Mouse (Mus musculus): ENCODE measurements around the gene Hnrnpul2. TPM values are rescaled to one million over a fixed set of nuclear protein-coding genes. Genes with fewer than 3 reads are reported as not detected.
"Not testable (repeated sequence)": the region's sequence is repeated elsewhere in the genome, so short reads cannot be mapped to it uniquely, and the experiment has no call there.

Hnrnpul2 gene
- total RNA-seq, 2 experiments from 2014 or later = 35.4 to 37.3 TPM

DNA sequence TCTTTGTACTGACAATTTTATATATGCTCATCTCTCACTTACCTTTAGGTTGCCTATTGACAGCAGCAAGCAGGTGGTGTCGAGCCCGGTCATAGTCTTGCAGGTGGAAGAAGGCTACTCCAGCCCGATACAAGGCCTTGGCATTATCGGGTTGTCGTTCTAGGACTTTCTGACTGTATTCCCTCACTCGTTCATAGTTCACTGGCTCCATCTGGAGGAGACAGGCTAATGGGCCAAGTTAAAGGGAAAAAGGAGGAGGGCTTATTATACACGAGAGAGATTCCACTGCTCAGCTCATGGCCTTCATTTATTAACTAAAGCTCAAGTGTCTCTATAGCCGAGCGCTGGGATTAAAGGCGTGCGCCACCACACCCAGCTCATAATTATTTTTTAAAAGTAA lies 4.0 kb upstream of the Hnrnpul2 start:
- DNase-seq = no peak
- intact Hi-C loops (cut with DNase I; ENCODE audit: low total_unique reads) = no loop called here

GRCm38 (mm10) chr19:8817001-8817400 lies 2.8 kb upstream of the Hnrnpul2 start:
- intact Hi-C loops (cut with DNase I; ENCODE audit: low total_unique reads) = no loop called here
- DNase-seq = no peak

DNA sequence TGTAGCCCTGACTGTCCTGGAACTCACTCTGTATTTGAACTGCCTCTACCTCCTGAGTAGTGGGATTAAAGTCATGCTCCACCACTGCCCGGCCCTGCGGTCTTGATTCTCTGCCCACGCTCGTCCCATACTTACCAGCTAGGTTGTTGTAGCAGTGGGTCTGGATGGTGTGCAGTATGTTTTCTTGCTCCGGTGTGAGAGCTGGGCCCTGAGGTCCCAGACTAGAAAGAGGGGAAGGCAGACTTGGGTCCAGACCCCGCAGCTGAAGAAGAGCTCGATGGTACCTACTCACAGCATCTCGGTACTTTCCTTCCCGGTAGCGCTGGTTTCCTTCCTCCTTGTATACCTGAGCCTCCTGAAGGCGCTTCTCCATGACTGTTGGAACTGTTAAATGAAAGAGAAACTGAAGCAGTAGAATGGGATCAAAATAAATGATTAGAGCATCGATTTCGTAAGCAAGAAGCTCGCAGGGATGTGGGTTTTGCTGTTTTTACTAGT lies 1.5 kb upstream of the Hnrnpul2 start:
- intact Hi-C loops (cut with DNase I; ENCODE audit: low total_unique reads) = no loop called here
- no peak for DNase-seq

- intact Hi-C loops (cut with DNase I; ENCODE audit: low total_unique reads) = no loop called here
- DNase-seq = peak; percentile 97
Observed at GRCm38 (mm10) chr19:8818801-8819595, 812 bp upstream of the Hnrnpul2 start, which contains the start of gene Ttc9c. TSS of gene Ttc9c (minus strand) at chr19:8819333.

DNA sequence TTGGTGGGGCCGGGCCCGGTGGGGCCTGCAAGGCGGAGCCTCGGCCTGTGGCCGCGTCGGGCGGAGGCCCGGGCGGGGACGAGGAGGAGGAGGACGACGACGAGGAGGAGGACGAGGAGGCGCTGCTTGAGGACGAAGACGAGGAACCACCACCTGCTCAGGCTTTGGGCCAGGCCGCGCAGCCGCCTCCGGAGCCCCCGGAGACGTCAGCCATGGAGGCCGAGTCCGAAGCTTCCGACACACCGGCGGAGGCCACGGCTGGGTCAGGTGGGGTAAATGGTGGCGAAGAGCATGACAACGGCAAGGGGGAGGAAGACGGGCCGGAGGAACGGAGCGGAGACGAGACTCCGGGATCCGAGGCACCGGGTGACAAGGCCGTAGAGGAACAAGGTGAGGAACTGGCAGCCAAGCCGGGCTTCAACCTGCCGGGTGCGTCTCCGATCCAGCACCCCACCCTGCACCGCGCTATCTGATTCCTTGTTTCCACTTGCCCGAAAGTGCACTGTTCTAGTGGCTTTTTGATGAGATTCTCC lies 680 bp downstream of the Hnrnpul2 start:
- intact Hi-C loops (cut with DNase I; ENCODE audit: low total_unique reads) = no loop called here
- DNase-seq = no peak

DNA sequence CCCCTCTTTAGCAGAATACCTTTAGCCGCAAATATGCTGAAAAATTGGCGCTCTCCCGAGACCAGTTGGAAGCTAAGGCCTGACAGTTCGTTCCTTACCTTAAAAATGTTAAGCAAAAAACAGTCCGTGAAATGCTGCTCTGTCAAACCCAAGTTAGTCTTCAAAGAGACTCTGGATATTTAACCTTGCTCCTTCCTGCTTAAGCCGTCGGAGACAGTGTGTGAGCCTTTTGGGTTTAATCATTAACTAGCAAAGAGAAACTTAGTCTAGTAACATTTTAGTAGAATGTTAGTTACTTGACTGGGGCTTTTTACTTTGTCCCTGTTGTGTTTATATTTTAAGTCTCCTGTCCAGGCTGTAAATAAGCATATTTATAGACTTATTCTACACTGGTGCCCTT lies 1.3 kb downstream of the Hnrnpul2 start:
- intact Hi-C loops (cut with DNase I; ENCODE audit: low total_unique reads) = no loop called here
- DNase-seq = no peak

DNA sequence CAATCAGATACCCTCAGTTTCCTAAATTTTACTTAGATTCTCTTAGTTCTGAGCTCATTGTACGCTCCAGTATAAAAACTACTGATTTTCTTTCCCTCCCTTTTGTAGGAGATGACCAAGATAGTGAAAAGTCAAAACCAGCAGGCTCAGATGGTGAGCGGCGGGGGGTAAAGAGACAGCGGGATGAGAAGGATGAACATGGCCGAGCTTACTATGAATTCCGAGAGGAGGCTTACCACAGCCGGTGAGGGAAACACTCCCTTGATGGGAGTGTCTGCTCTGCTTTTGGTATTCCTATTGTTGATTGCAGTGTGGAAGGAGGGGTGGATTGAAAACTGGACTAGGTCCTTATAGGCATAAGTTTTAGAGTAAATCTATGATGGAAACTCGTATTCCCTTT lies 2.9 kb downstream of the Hnrnpul2 start:
- intact Hi-C loops (cut with DNase I; ENCODE audit: low total_unique reads) = no loop called here

DNA sequence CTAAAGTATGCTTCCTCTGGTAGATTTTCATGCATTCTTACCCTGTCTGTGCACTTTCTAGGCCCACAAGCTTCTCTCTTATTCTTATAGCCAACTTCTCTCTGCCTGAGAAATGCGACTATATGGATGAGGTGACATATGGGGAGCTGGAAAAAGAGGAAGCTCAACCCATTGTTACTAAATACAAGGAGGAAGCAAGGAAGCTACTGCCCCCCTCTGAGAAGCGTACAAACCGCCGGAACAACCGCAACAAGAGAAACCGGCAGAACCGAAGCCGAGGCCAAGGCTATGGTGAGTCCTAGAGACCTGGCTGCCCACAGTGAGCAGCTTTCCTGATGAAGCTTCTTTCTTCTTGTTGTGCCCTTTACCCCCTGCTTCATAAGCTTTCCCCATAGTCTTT lies 9.8 kb downstream of the Hnrnpul2 start, which contains the start of gene AC129217.1:
Gene AC129217.1 (plus strand): TSS at position 114 of the 400 bp plus-strand sequence.
- no peak for DNase-seq
- intact Hi-C loops (cut with DNase I; ENCODE audit: low total_unique reads) = no loop called here

More for the DNA sequence above, 2.9 kb downstream of the Hnrnpul2 start:
- DNase-seq = no peak

DNA sequence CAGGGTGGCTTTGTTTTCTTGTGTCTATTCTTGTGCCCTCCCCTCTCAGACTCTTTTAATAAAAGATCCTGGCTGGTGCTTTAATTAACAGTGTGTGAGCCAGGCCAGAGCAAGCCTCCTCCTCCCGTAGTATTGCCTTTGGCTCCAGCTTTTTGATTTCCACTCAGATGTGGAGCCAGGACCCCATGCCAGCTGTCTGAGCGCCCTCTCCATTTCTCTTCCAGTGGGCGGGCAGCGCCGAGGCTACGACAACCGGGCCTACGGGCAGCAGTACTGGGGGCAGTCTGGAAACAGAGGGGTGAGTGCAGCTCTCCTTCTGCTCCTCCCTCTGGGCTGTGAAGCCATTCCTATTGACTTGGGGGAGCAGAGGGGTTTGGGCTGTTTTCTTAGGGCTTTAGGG lies 10.9 kb downstream of the Hnrnpul2 start:
- intact Hi-C loops (cut with DNase I; ENCODE audit: low total_unique reads) = no loop called here
- DNase-seq = no peak

- intact Hi-C loops (cut with DNase I; ENCODE audit: low total_unique reads) = no loop called here
- DNase-seq = no peak
Observed at GRCm38 (mm10) chr19:8831262-8831661, 11.5 kb downstream of the Hnrnpul2 start.

- no peak for DNase-seq
- intact Hi-C loops (cut with DNase I; ENCODE audit: low total_unique reads) = no loop called here
Observed at GRCm38 (mm10) chr19:8832971-8833370, 13.2 kb downstream of the Hnrnpul2 start.

DNA sequence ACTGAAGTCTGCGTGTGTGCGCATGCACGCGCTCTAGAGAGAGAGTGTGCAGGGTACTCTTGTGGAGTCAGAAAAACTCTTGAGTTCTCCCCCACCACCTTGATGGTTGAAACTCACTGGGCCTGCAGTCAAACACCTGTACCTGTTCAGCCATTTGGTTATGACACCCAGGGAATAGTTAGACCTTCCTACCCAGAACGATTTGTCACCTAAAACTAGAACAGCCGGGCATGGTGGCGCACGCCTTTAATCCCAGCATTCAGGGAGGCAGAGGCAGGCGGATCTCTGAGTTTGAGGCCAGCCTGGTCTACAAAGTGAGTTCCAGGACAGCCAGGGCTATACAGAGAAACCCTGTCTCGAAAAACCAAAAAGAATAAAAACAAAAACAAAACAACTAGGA lies 16.5 kb downstream of the Hnrnpul2 start:
- intact Hi-C loops (cut with DNase I; ENCODE audit: low total_unique reads); DNase-seq: not testable (repeated sequence)

DNA sequence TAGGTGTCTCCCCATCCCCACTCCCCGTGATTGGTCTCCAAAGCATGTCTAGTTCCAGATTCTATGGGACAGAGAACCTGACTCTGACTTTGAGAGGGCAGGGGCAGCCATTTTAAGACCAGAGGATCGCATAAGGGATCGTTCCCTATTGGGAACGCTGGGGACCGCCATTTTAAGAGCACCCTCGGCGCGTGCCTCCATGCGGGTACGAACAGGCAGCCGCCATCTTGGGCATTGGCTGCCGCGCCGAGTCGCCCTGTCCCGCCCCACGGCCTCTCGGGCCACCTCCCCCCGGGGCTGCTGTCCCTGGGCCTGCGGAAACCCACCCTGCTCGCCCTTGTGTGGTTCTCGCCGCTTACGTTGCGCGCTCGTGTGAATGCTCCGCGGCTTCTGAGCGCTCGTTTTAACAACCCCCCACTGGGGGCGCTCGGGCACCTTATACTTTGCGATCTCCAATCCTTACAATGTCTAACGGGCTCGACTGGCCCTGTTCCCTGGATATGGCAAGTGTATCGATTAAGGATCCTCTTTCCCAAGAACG lies 17.5 kb downstream of the Hnrnpul2 start, which contains the start of gene Bscl2:
Gene Bscl2 (plus strand): TSS at position 217 of the 541 bp plus-strand sequence.
- intact Hi-C loops (cut with DNase I; ENCODE audit: low total_unique reads) = no loop called here
- peak; percentile 82 for DNase-seq

GRCm38 (mm10) chr19:8838041-8838730 lies 18.4 kb downstream of the Hnrnpul2 start:
- peak; percentile 38 for DNase-seq
- intact Hi-C loops (cut with DNase I; ENCODE audit: low total_unique reads) = no loop called here

- intact Hi-C loops (cut with DNase I; ENCODE audit: low total_unique reads) = no loop called here
- no peak for DNase-seq
Observed at GRCm38 (mm10) chr19:8839103-8839907, 19.5 kb downstream of the Hnrnpul2 start, which contains the start of gene Gng3. TSS of gene Gng3 (minus strand) at chr19:8839194.

DNA sequence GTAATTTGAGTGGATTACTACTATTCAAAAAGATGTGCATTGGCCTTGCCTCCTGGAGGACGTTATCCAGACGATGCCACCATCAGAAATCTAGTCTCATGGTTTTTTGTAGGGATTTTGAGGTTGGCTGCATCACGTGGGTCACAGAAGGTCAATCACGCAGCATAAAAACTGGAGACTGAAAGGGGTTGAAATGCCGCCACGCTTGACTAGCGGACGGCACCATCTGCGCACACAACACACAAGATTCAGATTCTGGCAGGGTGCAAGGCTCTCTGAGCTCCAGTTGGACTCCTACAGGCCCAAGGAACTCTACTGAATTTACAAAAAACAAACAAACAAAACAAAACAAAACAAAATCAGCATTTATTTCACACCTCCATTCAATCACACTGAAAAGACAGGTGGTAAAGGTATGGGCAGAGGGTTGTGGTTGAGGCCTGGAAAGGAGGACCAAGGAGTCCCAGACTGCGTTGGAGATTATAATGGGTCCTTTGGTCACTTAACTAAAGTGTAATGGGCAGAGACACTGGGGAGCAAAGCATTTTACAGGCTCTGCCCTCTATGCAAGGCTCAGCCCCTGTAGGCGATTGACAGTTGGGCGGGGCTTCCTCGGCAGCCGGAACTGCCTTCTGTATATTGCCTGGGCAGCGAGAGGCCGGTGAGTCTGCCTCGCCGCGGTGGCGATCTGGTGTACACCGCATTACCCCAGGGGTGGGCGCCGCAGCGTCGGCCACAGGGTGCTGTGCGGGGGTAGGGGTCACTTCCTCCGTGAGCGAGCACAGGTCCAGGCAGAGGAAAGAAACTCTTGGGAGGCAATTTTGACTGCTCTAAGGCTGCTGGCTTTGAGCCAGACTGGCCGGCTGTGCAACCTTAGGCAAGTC lies 20.3 kb downstream of the Hnrnpul2 start:
- intact Hi-C loops (cut with DNase I; ENCODE audit: low total_unique reads) = no loop called here
- peak; percentile 76 for DNase-seq

GRCm38 (mm10) chr19:8841012-8841411 lies 21.2 kb downstream of the Hnrnpul2 start:
- intact Hi-C loops (cut with DNase I; ENCODE audit: low total_unique reads) = no loop called here
- DNase-seq = no peak

DNA sequence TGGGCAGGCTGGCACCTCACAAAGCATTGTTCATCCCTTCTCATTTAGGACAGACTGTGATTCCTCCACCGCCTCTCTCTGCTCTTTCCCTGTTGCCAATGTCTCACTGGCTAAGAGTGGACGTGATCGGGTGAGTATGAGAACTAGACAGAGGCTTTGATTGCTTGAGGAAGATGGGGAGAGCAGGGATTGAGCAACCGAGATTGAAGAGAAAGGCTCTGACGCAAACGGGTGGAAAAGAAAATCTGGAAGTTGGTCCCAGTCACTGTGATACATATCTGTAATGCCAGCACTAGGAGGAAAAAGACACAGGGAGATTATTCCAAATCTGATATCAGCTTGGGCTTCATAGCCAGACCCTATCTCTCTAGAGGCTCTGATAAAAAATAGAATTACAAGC lies 23.2 kb downstream of the Hnrnpul2 start:
- DNase-seq = no peak
- intact Hi-C loops (cut with DNase I; ENCODE audit: low total_unique reads) = no loop called here
